In genomic region chr16:77827322-77828117, GRCm38 (mm10) we compare ENCODE assay signal across 8 mouse cellular contexts.
DNase-seq lines count a peak whose midpoint lies in the region; ATAC-seq lines count a peak whose summit lies in the region.

No protein-coding gene starts in this region.

- ATAC-seq in frontal cortex, adult (ENCODE audit: low TSS enrichment) = peak; percentile 62
- no peak for ATAC-seq in cerebellum, adult (ENCODE audit: insufficient number of reproducible peaks, low FRiP score, low TSS enrichment)

- DNase-seq in frontal cortex, postnatal 25 days (ENCODE audit: low spot score in 2 of 2) = no peak
- DNase-seq in right cerebral cortex, postnatal 14 days = peak; percentile 7
- no peak for DNase-seq in right cerebral cortex, postnatal 25 days
- DNase-seq in heart, postnatal 4 days = peak; percentile 56
- DNase-seq in ovary, postnatal 36 days (ENCODE audit: low spot score) = peak; percentile 21
- no peak for DNase-seq in spleen, adult 12 weeks (ENCODE audit: low spot score)

Comparison
In these comparisons a context has a peak if more than half of its experiments do, and no peak if none do; other contexts are left out.
1. DNase-seq: peak in right cerebral cortex, postnatal 14 days (single experiment), heart, postnatal 4 days (single experiment) and ovary, postnatal 36 days (single experiment); none in frontal cortex, postnatal 25 days (0 of 2), right cerebral cortex, postnatal 25 days (single experiment) and spleen, adult 12 weeks (single experiment).